Mouse (Mus musculus) stomach, embryonic 15.5 days (tissue): ENCODE results near the gene Net1. TPM values are rescaled to one million over a fixed set of nuclear protein-coding genes. Genes with fewer than 3 reads are reported as not detected.
A peak's percentile ranks its signal among the peaks of the same experiment; 100 is the strongest.

Experiments
- ATAC-seq: fragments of 200-750 bp; cut with Nextera tagmentation; 2 replicates; pipeline ENCODE4 v1.8.0; 2017; ENCODE audit warnings: low read depth, moderate number of reproducible peaks, moderate TSS enrichment; ENCODE audit not compliant: insufficient read depth, low FRiP score
- H3K27ac ChIP-seq: fragments of 300-500 bp; sonication (generic); 2 replicates; pipeline ENCODE4 v1.5.1; 2015; ENCODE audit warnings: mild to moderate bottlenecking, inconsistent platforms
- H3K27me3 ChIP-seq: fragments of 300-500 bp; sonication (generic); replicated peaks from 2 replicates; pipeline ENCODE4 v1.6.1; 2015; ENCODE audit warnings: inconsistent platforms
- H3K36me3 ChIP-seq: fragments of 300-500 bp; sonication (generic); 2 replicates; pipeline ENCODE4 v1.6.1; 2015; ENCODE audit warnings: inconsistent platforms
- H3K4me1 ChIP-seq: fragments of 300-500 bp; sonication (generic); 2 replicates; pipeline ENCODE4 v1.6.1; 2015; ENCODE audit warnings: inconsistent platforms
- H3K4me2 ChIP-seq: fragments of 300-500 bp; sonication (generic); 2 replicates; pipeline ENCODE4 v1.6.1; 2015; ENCODE audit warnings: mild to moderate bottlenecking, inconsistent platforms
- H3K4me3 ChIP-seq: fragments of 300-500 bp; sonication (generic); replicated peaks from 2 replicates; pipeline ENCODE4 v1.5.1; 2015; ENCODE audit warnings: inconsistent platforms
- H3K9ac ChIP-seq: fragments of 300-500 bp; sonication (generic); 2 replicates; pipeline ENCODE4 v1.6.1; 2015; ENCODE audit warnings: inconsistent platforms
- H3K9me3 ChIP-seq: fragments of 300-500 bp; sonication (generic); 2 replicates; pipeline ENCODE4 v1.6.1; 2016; ENCODE audit warnings: inconsistent platforms
- WGBS: fragments of 180-500 bp; shearing (Covaris S2); methylation state at CpG from one replicate; pipeline ENCODE4 v1.1.7; 2015; 5-methylcytosine and 5-hydroxymethylcytosine counted together
- polyA plus RNA-seq: library from polyadenylated mRNA; unstranded; fragments of >200 nt; fragmentation: Nextera tagmentation; extraction: Ambion mirVana; gene quantifications from 2 replicates; pipeline ENCODE4 v1.2.1, GENCODE M21; 2015

The Net1 gene
- 90.8 and 104 TPM in 2 replicates for polyA plus RNA-seq

DNA sequence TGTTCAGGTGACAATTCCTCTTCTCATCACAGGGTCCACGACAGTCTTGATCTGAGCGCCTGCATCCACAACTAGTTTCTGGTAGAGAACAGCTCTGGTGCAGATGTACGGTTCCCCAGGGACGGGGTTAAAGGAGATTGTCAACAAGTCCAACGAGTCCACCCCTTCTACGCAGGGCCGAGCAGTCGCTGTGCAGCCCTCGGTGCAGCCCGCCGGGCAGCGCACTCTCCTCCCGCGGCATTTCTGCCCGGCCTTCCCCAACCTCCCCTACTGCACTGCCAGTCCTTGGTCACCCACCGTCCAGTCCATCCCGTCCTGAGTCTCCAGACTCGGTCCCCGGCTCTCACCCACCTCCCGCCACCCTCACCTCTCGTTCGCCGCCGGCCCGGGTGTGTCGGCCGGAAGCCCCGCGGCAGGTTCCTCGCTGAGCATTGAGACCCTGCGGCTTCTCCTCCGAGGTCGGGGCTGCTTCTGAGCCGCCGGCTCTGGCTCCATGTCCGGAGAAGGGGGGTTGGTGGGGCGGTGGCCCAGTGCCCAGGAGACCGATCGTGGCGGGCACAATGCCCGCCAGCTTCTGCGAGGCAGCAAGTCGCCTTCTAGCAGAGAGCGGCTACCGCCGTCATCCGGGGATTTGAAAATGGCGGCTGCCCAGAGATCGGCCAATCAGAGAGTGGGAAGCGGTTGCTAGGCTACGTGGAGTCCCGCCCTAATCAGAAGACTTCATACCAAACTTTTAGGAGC lies at the start of gene Net1, which contains the start of gene Tubal3:
TSS of gene Net1 (minus strand) at position 650 of the 741 bp plus-strand sequence.
TSS of gene Tubal3 (plus strand) at position 704 of the 741 bp plus-strand sequence.
- WGBS = under 1% methylated on average over 52 of the region's 52 CpGs
- peak; percentile 94 for ATAC-seq

DNA sequence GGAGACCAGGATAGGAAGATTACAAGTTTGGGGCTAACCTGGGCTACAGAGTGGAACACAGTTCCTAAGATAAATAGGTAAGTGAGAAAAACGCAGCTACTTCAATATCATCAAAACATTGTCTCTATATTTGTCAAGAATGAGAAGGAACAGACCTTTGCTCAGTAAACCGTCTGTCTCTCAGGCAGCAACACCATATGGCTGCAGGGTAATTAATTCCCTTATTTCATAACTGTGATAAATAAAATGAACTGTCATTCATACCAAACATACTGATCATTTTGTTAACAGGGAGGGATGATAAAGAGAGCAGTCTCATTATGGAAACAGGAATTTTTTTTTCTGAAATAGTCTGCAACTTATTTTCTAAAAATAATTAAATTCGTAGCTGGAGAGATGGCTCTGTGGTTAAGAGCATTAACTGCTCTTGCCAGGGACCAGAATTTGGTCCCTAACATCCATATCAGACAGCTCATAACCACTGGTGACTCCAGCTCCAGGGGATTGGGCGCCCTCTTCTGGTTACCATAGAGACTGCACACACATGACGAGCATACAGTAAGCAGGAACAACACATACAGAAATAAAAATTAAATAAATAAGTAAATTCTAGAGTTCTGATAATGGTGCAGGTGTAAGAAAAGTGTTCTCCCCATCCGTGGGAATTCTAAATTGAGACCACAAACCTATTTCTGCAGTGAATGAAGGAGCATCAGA lies 33.3 kb upstream of the Net1 start:
- H3K4me1 ChIP-seq = no peaks in the 10 kb centered on the region
- H3K4me3 ChIP-seq = no peak overlapping the region
- no peaks in the 10 kb centered on the region for H3K27me3 ChIP-seq
- H3K9ac ChIP-seq = no peak overlapping the region
- 68% methylated on average over 6 of the region's 6 CpGs for WGBS
- H3K36me3 ChIP-seq = no peaks in the 10 kb centered on the region
- no peaks in the 10 kb centered on the region for H3K9me3 ChIP-seq
- H3K27ac ChIP-seq = no peak overlapping the region
- ATAC-seq = no peak
- H3K4me2 ChIP-seq = no peak overlapping the region

More for the DNA sequence above, at the start of gene Net1, which contains the start of gene Tubal3:
- Histone ChIP-seq H3K9ac (peak within 1 kb of the TSS; percentile 80), H3K4me1 (peaks cover 4% of the 10 kb centered on the region; the same call in 1 of the 2 replicates), H3K9me3 (no peaks in the 10 kb centered on the region), H3K27ac (peak within 1 kb of the TSS; percentile 61; the same call in 1 of the 2 replicates), H3K27me3 (no peaks in the 10 kb centered on the region), H3K4me3 (peak within 1 kb of the TSS; percentile 94), H3K4me2 (peak within 1 kb of the TSS; percentile 69), H3K36me3 (0 out of 2 replicates have a peak, but pooled peaks cover 5% of the 10 kb centered on the region)

DNA sequence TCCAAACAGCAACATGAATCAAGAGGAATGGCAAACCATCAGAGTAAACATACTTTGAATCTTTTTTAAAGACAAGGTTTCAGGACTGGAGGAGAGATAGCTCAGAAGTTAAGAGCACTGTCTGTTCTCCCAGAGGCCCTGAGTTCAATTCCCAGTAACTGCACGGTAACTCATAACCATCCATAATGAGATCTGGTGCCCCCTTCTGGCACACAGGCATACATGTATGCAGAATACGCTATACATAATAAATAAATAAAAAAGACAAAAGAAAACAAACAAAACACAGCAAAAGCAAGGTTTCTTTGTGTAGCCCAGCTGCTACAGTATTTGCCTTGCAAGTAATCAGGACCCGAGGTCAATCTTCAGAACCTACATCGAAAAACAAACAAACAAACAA lies 31.5 kb upstream of the Net1 start:
- Histone ChIP-seq H3K4me1 (no peaks in the 10 kb centered on the region), H3K27me3 (no peaks in the 10 kb centered on the region), H3K9me3 (no peaks in the 10 kb centered on the region), H3K36me3 (no peaks in the 10 kb centered on the region), H3K27ac (no peak overlapping the region), H3K9ac (no peak overlapping the region), H3K4me3 (no peak overlapping the region), H3K4me2 (no peak overlapping the region)
- ATAC-seq = no peak
- 87% methylated on average over 4 of the region's 4 CpGs for WGBS

DNA sequence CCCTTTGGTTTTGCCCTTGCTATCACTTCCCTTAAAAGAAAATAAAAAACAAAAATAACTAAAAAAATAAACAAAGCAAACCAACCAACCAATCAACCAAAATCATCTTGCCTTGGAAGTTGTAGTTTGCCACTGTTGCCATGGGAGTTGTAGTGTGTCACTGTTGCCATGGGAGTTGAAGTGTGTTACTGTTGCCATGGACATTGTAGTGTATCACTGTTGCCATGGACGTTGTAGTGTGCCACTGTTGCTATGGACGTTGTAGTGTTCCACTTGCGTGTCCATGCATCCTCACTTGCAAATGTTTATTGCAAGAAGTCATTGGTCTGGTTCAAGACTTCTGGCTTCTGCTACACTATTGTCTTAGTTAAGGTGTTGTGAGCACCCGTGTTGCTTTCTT lies 29.2 kb upstream of the Net1 start:
- H3K9ac ChIP-seq = no peak overlapping the region
- no peaks in the 10 kb centered on the region for H3K27me3 ChIP-seq
- H3K36me3 ChIP-seq = no peaks in the 10 kb centered on the region
- H3K4me1 ChIP-seq = no peaks in the 10 kb centered on the region
- no peak overlapping the region for H3K4me2 ChIP-seq
- H3K27ac ChIP-seq = no peak overlapping the region
- H3K4me3 ChIP-seq = no peak overlapping the region
- ATAC-seq = no peak
- 89% methylated on average over 4 of the region's 4 CpGs for WGBS
- H3K9me3 ChIP-seq = no peaks in the 10 kb centered on the region

DNA sequence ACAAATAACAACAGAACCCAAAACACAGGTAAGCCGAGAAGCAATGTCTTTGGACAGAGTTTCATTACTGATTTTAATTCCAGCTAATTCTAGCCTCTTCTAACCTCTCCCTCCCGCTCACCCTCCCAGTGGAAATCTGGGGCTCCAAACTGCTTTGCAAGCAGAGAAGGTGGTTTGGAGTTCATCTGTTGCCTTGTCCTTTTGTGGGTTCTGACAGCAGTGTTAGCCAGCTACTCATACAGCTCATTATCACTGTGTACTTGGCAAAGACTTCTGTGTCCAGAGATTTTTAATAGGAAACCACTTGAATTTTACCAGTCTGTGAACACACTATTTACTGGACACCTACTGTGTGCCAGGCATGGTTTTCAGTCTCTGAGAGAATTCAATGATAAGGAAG lies 27.2 kb upstream of the Net1 start, which contains the start of gene Ucn3:
TSS of gene Ucn3 (minus strand) at position 101 of the 400 bp plus-strand sequence.
- no peaks in the 10 kb centered on the region for H3K4me1 ChIP-seq
- H3K27ac ChIP-seq = no peak within 1 kb of the TSS
- H3K4me3 ChIP-seq = no peak within 1 kb of the TSS
- no peak within 1 kb of the TSS for H3K9ac ChIP-seq
- 73% methylated on average over 2 of the region's 2 CpGs for WGBS
- no peaks in the 10 kb centered on the region for H3K27me3 ChIP-seq
- no peak within 1 kb of the TSS for H3K4me2 ChIP-seq
- no peaks in the 10 kb centered on the region for H3K9me3 ChIP-seq
- H3K36me3 ChIP-seq = no peaks in the 10 kb centered on the region
- no peak for ATAC-seq

DNA sequence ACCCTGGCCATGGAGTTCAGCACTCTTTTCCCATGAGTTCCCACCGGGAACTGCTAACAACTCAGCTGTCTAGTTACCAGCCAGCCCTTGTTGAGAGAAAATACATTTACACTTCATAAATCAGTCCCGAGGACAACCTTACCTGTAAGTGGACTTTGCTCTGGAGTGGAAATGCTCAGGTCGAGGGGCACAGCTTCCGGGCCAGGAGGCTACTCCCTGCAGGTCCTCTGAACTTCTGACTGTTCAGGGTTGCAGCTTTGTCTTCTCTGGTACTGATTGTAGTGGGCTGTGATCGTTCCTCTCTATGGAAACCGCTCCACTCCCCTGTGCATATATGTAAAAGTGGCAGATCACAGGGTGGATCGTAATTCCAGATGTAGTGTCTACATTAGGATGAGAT lies 26.7 kb upstream of the Net1 start:
- H3K36me3 ChIP-seq = no peaks in the 10 kb centered on the region
- H3K4me1 ChIP-seq = no peaks in the 10 kb centered on the region
- no peak overlapping the region for H3K9ac ChIP-seq
- no peak overlapping the region for H3K4me2 ChIP-seq
- ATAC-seq = no peak
- no peaks in the 10 kb centered on the region for H3K9me3 ChIP-seq
- H3K27me3 ChIP-seq = no peaks in the 10 kb centered on the region
- no peak overlapping the region for H3K27ac ChIP-seq
- WGBS = 55% methylated on average over 7 of the region's 7 CpGs
- H3K4me3 ChIP-seq = no peak overlapping the region

DNA sequence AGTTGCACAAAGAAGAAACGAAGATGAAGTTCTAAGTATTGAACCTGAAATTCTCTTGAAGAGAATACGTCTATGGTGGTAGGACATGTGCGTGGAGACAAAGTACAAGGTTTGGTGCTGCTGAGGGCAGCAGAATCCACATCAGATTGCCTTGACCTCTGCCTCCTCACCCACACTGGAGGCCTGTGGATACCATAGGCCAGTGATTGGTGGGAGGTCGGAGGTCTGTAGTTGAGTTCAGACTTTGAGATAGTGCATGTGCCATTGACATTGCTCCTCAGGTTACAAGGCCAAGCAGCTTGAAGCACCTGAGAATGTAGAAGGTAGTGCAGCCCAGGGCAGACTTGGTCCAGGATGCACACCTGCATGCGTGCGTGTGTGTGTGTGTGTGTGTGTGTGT lies 8.0 kb upstream of the Net1 start:
- WGBS = 83% methylated on average over 6 of the region's 6 CpGs

DNA sequence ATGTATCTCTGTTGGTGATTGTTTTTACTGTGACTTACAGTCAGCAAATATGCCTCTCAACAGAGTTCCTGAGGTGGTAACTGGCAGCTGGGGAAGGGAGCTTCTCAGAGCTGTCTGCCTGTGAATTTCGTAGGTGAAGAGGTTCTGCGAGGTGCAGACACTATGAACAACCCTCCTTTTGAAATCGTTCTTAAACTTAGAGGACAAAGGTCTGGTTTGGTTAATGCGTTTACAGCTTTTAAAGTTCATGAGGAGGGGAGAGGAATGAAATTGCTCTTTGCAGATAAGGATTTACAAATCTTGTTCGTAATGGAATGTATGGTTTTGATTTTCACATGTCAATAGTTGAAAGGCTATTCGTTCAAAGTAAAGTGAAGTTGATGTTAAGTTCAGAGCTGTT lies 7.6 kb upstream of the Net1 start:
- H3K4me2 ChIP-seq = no peak overlapping the region
- no peak for ATAC-seq

More for the DNA sequence above, 8.0 kb upstream of the Net1 start:
- no peak overlapping the region for H3K27ac ChIP-seq
- H3K4me1 ChIP-seq = no peaks in the 10 kb centered on the region
- H3K4me2 ChIP-seq = no peak overlapping the region
- no peaks in the 10 kb centered on the region for H3K27me3 ChIP-seq
- no peaks in the 10 kb centered on the region for H3K36me3 ChIP-seq
- H3K9me3 ChIP-seq = no peaks in the 10 kb centered on the region
- H3K9ac ChIP-seq = no peak overlapping the region
- no peak for ATAC-seq
- no peak overlapping the region for H3K4me3 ChIP-seq

DNA sequence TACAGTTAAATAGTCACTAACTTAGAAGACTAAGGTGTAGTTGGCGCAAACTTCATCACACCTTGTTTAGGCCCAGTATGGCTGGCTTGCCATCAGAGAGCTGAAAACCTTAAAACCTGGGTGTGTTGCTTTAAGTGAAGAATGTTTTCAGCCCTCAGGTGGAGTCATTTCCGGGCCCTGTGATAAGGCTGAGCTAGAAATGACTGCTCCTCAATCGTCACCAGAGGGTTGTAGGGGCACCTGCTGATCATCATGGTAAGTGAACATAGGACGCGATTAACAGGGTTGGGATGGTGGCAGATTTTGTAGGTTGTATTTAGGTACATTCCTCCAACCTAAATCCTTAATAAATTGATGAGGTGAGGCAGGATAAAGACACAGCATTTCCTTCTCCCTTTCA lies 6.5 kb upstream of the Net1 start:
- no peak for ATAC-seq
- Histone ChIP-seq H3K4me1 (no peaks in the 10 kb centered on the region), H3K27ac (no peak overlapping the region), H3K9me3 (no peaks in the 10 kb centered on the region), H3K4me2 (no peak overlapping the region), H3K36me3 (no peaks in the 10 kb centered on the region), H3K27me3 (no peaks in the 10 kb centered on the region), H3K4me3 (no peak overlapping the region), H3K9ac (no peak overlapping the region)
- whole genome bisulfite sequencing = 79% methylated on average over 5 of the region's 5 CpGs

More for the DNA sequence above, 7.6 kb upstream of the Net1 start:
- Histone ChIP-seq H3K27me3 (no peaks in the 10 kb centered on the region), H3K9me3 (no peaks in the 10 kb centered on the region), H3K4me3 (no peak overlapping the region), H3K27ac (no peak overlapping the region), H3K36me3 (no peaks in the 10 kb centered on the region), H3K9ac (no peak overlapping the region), H3K4me1 (no peaks in the 10 kb centered on the region)
- 66% methylated on average over 6 of the region's 6 CpGs for WGBS

DNA sequence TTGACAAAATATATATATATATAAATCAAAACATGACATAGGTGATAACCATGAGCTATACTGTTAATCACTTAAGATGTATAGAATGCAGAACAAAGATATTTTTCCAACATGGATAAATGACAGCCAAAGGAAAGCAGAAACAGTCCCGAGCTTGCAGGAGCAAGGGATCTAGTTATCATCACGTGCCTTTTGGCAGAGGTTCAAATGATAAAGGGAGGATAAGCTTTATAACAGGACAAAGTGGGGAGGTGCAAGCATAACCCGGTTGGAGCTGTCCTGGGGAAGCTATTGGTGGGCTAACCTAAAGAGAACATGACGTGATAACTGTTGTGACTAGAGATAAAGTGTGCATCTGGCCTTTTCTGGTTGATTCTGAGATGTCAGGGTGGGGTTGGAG lies 4.5 kb downstream of the Net1 start:
- Histone ChIP-seq H3K27me3 (no peaks in the 10 kb centered on the region), H3K4me3 (no peak overlapping the region), H3K36me3 (peaks cover 10% of the 10 kb centered on the region; the same call in 1 of the 2 replicates), H3K4me1 (peaks cover 4% of the 10 kb centered on the region; the same call in 1 of the 2 replicates), H3K9me3 (no peaks in the 10 kb centered on the region), H3K27ac (no peak overlapping the region), H3K4me2 (no peak overlapping the region), H3K9ac (no peak overlapping the region)
- 65% methylated on average over 4 of the region's 4 CpGs for WGBS
- no peak for ATAC-seq

DNA sequence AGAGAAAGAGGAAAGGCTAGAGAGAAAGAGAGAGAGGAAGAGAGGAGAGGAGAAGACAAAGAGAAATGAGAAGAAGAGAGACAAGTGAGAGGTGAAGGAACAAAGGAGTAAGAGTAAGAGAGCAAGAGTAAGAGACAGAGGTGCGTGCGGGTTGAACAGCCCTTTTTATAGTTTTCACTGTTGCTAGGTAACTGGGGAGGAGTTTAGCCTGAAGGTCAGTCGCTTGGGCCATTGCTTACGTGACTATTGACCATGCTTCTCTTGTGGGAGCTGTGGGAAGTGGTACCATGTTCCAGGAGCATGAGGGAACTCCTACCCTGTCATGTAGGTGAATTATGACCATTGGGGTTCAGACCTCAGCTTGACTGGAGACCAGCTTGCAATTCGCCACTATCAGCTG lies 7.7 kb downstream of the Net1 start:
- Histone ChIP-seq H3K4me2 (no peak overlapping the region), H3K27ac (no peak overlapping the region)
- no peak for ATAC-seq

DNA sequence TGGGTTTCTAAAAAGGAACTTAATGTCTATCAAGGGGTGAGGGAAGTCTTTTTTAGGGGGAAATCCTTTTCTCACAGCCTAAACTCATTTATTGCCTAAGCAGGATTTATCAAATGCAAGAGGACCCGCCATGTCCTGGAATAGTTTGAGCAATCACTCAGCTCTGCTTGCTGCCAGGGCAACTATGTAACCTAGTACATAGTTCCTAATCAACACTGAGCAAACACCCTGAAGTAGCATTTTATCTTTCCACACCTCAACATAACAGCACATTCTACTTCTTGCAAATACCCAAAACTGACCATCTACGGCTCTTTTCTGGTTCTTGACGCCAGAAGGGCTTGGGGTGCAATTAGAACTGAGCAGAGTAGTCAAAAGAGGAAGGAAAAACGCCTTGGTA lies 9.8 kb downstream of the Net1 start:
- no peaks in the 10 kb centered on the region for H3K4me1 ChIP-seq
- H3K27ac ChIP-seq = no peak overlapping the region
- WGBS = 69% methylated on average over 4 of the region's 4 CpGs
- ATAC-seq = peak; percentile 75; the same call in 1 of the 2 replicates
- H3K36me3 ChIP-seq = peaks cover 7% of the 10 kb centered on the region
- no peak overlapping the region for H3K4me3 ChIP-seq
- no peak overlapping the region for H3K9ac ChIP-seq
- H3K9me3 ChIP-seq = no peaks in the 10 kb centered on the region
- no peaks in the 10 kb centered on the region for H3K27me3 ChIP-seq
- no peak overlapping the region for H3K4me2 ChIP-seq

More for the DNA sequence above, 7.7 kb downstream of the Net1 start:
- 79% methylated on average over 5 of the region's 5 CpGs for WGBS
- H3K9ac ChIP-seq = no peak overlapping the region
- no peaks in the 10 kb centered on the region for H3K9me3 ChIP-seq
- H3K27me3 ChIP-seq = no peaks in the 10 kb centered on the region
- peaks cover 5% of the 10 kb centered on the region for H3K36me3 ChIP-seq
- H3K4me3 ChIP-seq = no peak overlapping the region
- no peaks in the 10 kb centered on the region for H3K4me1 ChIP-seq
